Mouse (Mus musculus): ENCODE measurements around the gene Etnk1. TPM values are rescaled to one million over a fixed set of nuclear protein-coding genes. Genes with fewer than 3 reads are reported as not detected.

Etnk1 gene
- total and polyA plus RNA-seq, 3 experiments: 28.4 to 281 (median 199) TPM

GRCm38 (mm10) chr6:143160572-143161231, 6.3 kb upstream of the Etnk1 start:
- DNase-seq (ENCODE audit: low spot score) (no peak), ATAC-seq (ENCODE audit: extremely low read depth, insufficient number of reproducible peaks, low FRiP score, poor library complexity, severe bottlenecking) (no peak)
- Histone ChIP-seq H3K9me3 (replicated peaks) (no peaks in the 10 kb centered on the region), H3K4me3 (ENCODE audit: low read depth, low read length) (no peak overlapping the region), H3K36me3 (replicated peaks) (no peaks in the 10 kb centered on the region), H3K4me1 (ENCODE audit: insufficient read depth, low read depth, low read length) (peaks cover 40% of the 10 kb centered on the region), H3K27me3 (ENCODE audit: insufficient read depth, low read length) (no peaks in the 10 kb centered on the region)
- TF ChIP-seq GATA2 (IDR thresholded peaks at IDR 0.05; ENCODE audit: borderline replicate concordance, low read depth, low read length): no peak
- no peak for TF ChIP-seq GATA1 (IDR thresholded peaks at IDR 0.05; ENCODE audit: borderline replicate concordance, low read length)
- TF ChIP-seq TAL1 (conservative IDR thresholded peaks at IDR 0.05; ENCODE audit: low read depth, low read length): no peak
- no peak for TF ChIP-seq CTCF (IDR thresholded peaks at IDR 0.05; ENCODE audit: low read depth, low read length)
- TF ChIP-seq POLR2AphosphoS5 (IDR thresholded peaks at IDR 0.05; ENCODE audit: insufficient replicate concordance, low read depth, low read length): no peak

GRCm38 (mm10) chr6:143162161-143162877, 4.7 kb upstream of the Etnk1 start:
- Histone ChIP-seq H3K4me3 (ENCODE audit: low read depth, low read length) (peak overlapping the region; percentile 53; the same call in 1 of the 2 replicates), H3K9me3 (replicated peaks) (no peaks in the 10 kb centered on the region), H3K27me3 (ENCODE audit: insufficient read depth, low read length) (no peaks in the 10 kb centered on the region), H3K4me1 (ENCODE audit: insufficient read depth, low read depth, low read length) (peaks cover 44% of the 10 kb centered on the region), H3K36me3 (replicated peaks) (no peaks in the 10 kb centered on the region)
- ATAC-seq (ENCODE audit: extremely low read depth, insufficient number of reproducible peaks, low FRiP score, poor library complexity, severe bottlenecking): peak; percentile 18; the same call in 1 of the 2 replicates
- no peak for TF ChIP-seq POLR2AphosphoS5 (IDR thresholded peaks at IDR 0.05; ENCODE audit: insufficient replicate concordance, low read depth, low read length)
- no peak for TF ChIP-seq GATA1 (IDR thresholded peaks at IDR 0.05; ENCODE audit: borderline replicate concordance, low read length)
- no peak for TF ChIP-seq CTCF (IDR thresholded peaks at IDR 0.05; ENCODE audit: low read depth, low read length)
- TF ChIP-seq TAL1 (conservative IDR thresholded peaks at IDR 0.05; ENCODE audit: low read depth, low read length): no peak
- TF ChIP-seq GATA2 (IDR thresholded peaks at IDR 0.05; ENCODE audit: borderline replicate concordance, low read depth, low read length): no peak
- DNase-seq (ENCODE audit: low spot score): peak; percentile 38

- Histone ChIP-seq H3K4me3 (ENCODE audit: low read depth, low read length) (peak overlapping the region; percentile 99), H3K4me1 (ENCODE audit: insufficient read depth, low read depth, low read length) (peaks cover 44% of the 10 kb centered on the region), H3K36me3 (replicated peaks) (peaks cover 4% of the 10 kb centered on the region), H3K9me3 (replicated peaks) (no peaks in the 10 kb centered on the region), H3K27me3 (ENCODE audit: insufficient read depth, low read length) (no peaks in the 10 kb centered on the region)
- TF ChIP-seq POLR2AphosphoS5 (IDR thresholded peaks at IDR 0.05; ENCODE audit: insufficient replicate concordance, low read depth, low read length) (no peak), TAL1 (conservative IDR thresholded peaks at IDR 0.05; ENCODE audit: low read depth, low read length) (peak; percentile 63), CTCF (IDR thresholded peaks at IDR 0.05; ENCODE audit: low read depth, low read length) (no peak), GATA2 (IDR thresholded peaks at IDR 0.05; ENCODE audit: borderline replicate concordance, low read depth, low read length) (no peak), GATA1 (IDR thresholded peaks at IDR 0.05; ENCODE audit: borderline replicate concordance, low read length) (no peak)
- DNase-seq (ENCODE audit: low spot score): peak; percentile 58
- ATAC-seq (ENCODE audit: extremely low read depth, insufficient number of reproducible peaks, low FRiP score, poor library complexity, severe bottlenecking): peak; percentile 64
Observed at GRCm38 (mm10) chr6:143163956-143164905, 2.8 kb upstream of the Etnk1 start.

- no peak for DNase-seq (ENCODE audit: low spot score)
- peaks cover 9% of the 10 kb centered on the region for H3K36me3 ChIP-seq (replicated peaks)
Observed at GRCm38 (mm10) chr6:143164906-143165255, 2.1 kb upstream of the Etnk1 start.

GRCm38 (mm10) chr6:143165404-143166257, 1.4 kb upstream of the Etnk1 start:
- H3K4me1 ChIP-seq (ENCODE audit: insufficient read depth, low read depth, low read length): peaks cover 56% of the 10 kb centered on the region
- peak overlapping the region; percentile 99 for H3K4me3 ChIP-seq (ENCODE audit: low read depth, low read length)
- H3K9me3 ChIP-seq (replicated peaks): no peaks in the 10 kb centered on the region
- H3K36me3 ChIP-seq (replicated peaks): peaks cover 14% of the 10 kb centered on the region
- TF ChIP-seq POLR2AphosphoS5 (IDR thresholded peaks at IDR 0.05; ENCODE audit: insufficient replicate concordance, low read depth, low read length) (no peak), GATA1 (IDR thresholded peaks at IDR 0.05; ENCODE audit: borderline replicate concordance, low read length) (no peak), TAL1 (conservative IDR thresholded peaks at IDR 0.05; ENCODE audit: low read depth, low read length) (no peak), GATA2 (IDR thresholded peaks at IDR 0.05; ENCODE audit: borderline replicate concordance, low read depth, low read length) (no peak)
- H3K27me3 ChIP-seq (ENCODE audit: insufficient read depth, low read length): no peaks in the 10 kb centered on the region
- DNase-seq (ENCODE audit: low spot score): no peak
- no peak for ATAC-seq (ENCODE audit: extremely low read depth, insufficient number of reproducible peaks, low FRiP score, poor library complexity, severe bottlenecking)

More at GRCm38 (mm10) chr6:143164906-143165255, 2.1 kb upstream of the Etnk1 start:
- no peak for ATAC-seq (ENCODE audit: extremely low read depth, insufficient number of reproducible peaks, low FRiP score, poor library complexity, severe bottlenecking)
- Histone ChIP-seq H3K9me3 (replicated peaks) (no peaks in the 10 kb centered on the region), H3K4me1 (ENCODE audit: insufficient read depth, low read depth, low read length) (peaks cover 51% of the 10 kb centered on the region), H3K4me3 (ENCODE audit: low read depth, low read length) (peak overlapping the region; percentile 99), H3K27me3 (ENCODE audit: insufficient read depth, low read length) (no peaks in the 10 kb centered on the region)
- TF ChIP-seq TAL1 (conservative IDR thresholded peaks at IDR 0.05; ENCODE audit: low read depth, low read length) (no peak), GATA2 (IDR thresholded peaks at IDR 0.05; ENCODE audit: borderline replicate concordance, low read depth, low read length) (no peak), CTCF (IDR thresholded peaks at IDR 0.05; ENCODE audit: low read depth, low read length) (no peak)
